Mouse (Mus musculus): ENCODE data around the gene Fam19a1. TPM values are rescaled to one million over a fixed set of nuclear protein-coding genes. Genes with fewer than 3 reads are reported as not detected.

Gene Fam19a1
- polyA plus RNA-seq, 2 experiments: not detected

GRCm38 (mm10) chr6:96456266-96456665, 343.3 kb downstream of the Fam19a1 start:
- DNase-seq (ENCODE audit: low read depth in 3 of 3, low spot score in 3 of 3) (no peak), ATAC-seq (ENCODE audit: insufficient read depth) (no peak)
- 28% methylated on average over 1 of the region's 1 CpGs for WGBS (ENCODE audit: insufficient replicate concordance)
- TF ChIP-seq CTCF (IDR thresholded peaks at IDR 0.05; ENCODE audit: low read depth): no peak
- TF ChIP-seq EP300 (IDR thresholded peaks at IDR 0.05; ENCODE audit: low read depth): no peak
- no peak overlapping the region for H3K27ac ChIP-seq
- no peaks in the 10 kb centered on the region for H3K36me3 ChIP-seq (replicated peaks; ENCODE audit: control insufficient read depth, insufficient read depth, low read depth)
- H3K27me3 ChIP-seq (ENCODE audit: control insufficient read depth, insufficient read depth, low read length): no peaks in the 10 kb centered on the region
- H3K9me3 ChIP-seq (ENCODE audit: control insufficient read depth, low read length): no peaks in the 10 kb centered on the region
- H3K4me3 ChIP-seq (ENCODE audit: insufficient read depth in 1 of 2, low read depth in 2 of 2, low read length in 2 of 2): no peak overlapping the region
- H3K4me1 ChIP-seq (replicated peaks; ENCODE audit: control insufficient read depth in 2 of 2, insufficient read depth in 2 of 2, low read length in 1 of 2): no peaks in the 10 kb centered on the region
- no peak overlapping the region for H3K9ac ChIP-seq (replicated peaks)
- H3K4me2 ChIP-seq (ENCODE audit: low read depth): no peak overlapping the region

GRCm38 (mm10) chr6:96457590-96458259, 344.8 kb downstream of the Fam19a1 start:
- ATAC-seq (ENCODE audit: insufficient read depth): no peak
- Histone ChIP-seq H3K27me3 (ENCODE audit: control insufficient read depth, insufficient read depth, low read length) (no peaks in the 10 kb centered on the region), H3K9me3 (ENCODE audit: control insufficient read depth, low read length) (no peaks in the 10 kb centered on the region), H3K9ac (replicated peaks) (no peak overlapping the region), H3K4me1 (replicated peaks; ENCODE audit: control insufficient read depth in 2 of 2, insufficient read depth in 2 of 2, low read length in 1 of 2) (no peaks in the 10 kb centered on the region), H3K36me3 (replicated peaks; ENCODE audit: control insufficient read depth, insufficient read depth, low read depth) (no peaks in the 10 kb centered on the region), H3K27ac (no peak overlapping the region), H3K4me3 (ENCODE audit: insufficient read depth in 1 of 2, low read depth in 2 of 2, low read length in 2 of 2) (no peak overlapping the region), H3K4me2 (ENCODE audit: low read depth) (no peak overlapping the region)
- DNase-seq (ENCODE audit: low read depth in 3 of 3, low spot score in 3 of 3): no peak
- TF ChIP-seq EP300 (IDR thresholded peaks at IDR 0.05; ENCODE audit: low read depth) (no peak), CTCF (IDR thresholded peaks at IDR 0.05; ENCODE audit: low read depth) (no peak)
- whole genome bisulfite sequencing (ENCODE audit: insufficient replicate concordance): 51% methylated on average over 6 of the region's 6 CpGs

GRCm38 (mm10) chr6:96459041-96459440, 346.1 kb downstream of the Fam19a1 start:
- no peak overlapping the region for H3K27ac ChIP-seq
- ATAC-seq (ENCODE audit: insufficient read depth) (no peak), DNase-seq (ENCODE audit: low read depth in 3 of 3, low spot score in 3 of 3) (no peak)
- no peak overlapping the region for H3K9ac ChIP-seq (replicated peaks)
- H3K4me3 ChIP-seq (ENCODE audit: insufficient read depth in 1 of 2, low read depth in 2 of 2, low read length in 2 of 2): no peak overlapping the region
- TF ChIP-seq CTCF (IDR thresholded peaks at IDR 0.05; ENCODE audit: low read depth): no peak
- TF ChIP-seq EP300 (IDR thresholded peaks at IDR 0.05; ENCODE audit: low read depth): no peak
- no peaks in the 10 kb centered on the region for H3K4me1 ChIP-seq (replicated peaks; ENCODE audit: control insufficient read depth in 2 of 2, insufficient read depth in 2 of 2, low read length in 1 of 2)
- no peaks in the 10 kb centered on the region for H3K27me3 ChIP-seq (ENCODE audit: control insufficient read depth, insufficient read depth, low read length)
- H3K9me3 ChIP-seq (ENCODE audit: control insufficient read depth, low read length): no peaks in the 10 kb centered on the region
- WGBS (ENCODE audit: insufficient replicate concordance): 60% methylated on average over 4 of the region's 4 CpGs
- no peak overlapping the region for H3K4me2 ChIP-seq (ENCODE audit: low read depth)
- no peaks in the 10 kb centered on the region for H3K36me3 ChIP-seq (replicated peaks; ENCODE audit: control insufficient read depth, insufficient read depth, low read depth)

- H3K9ac ChIP-seq (replicated peaks): no peak overlapping the region
- H3K27me3 ChIP-seq (ENCODE audit: control insufficient read depth, insufficient read depth, low read length): no peaks in the 10 kb centered on the region
- H3K4me3 ChIP-seq (ENCODE audit: insufficient read depth in 1 of 2, low read depth in 2 of 2, low read length in 2 of 2): no peak overlapping the region
- ATAC-seq (ENCODE audit: insufficient read depth): no peak
- 67% methylated on average over 5 of the region's 5 CpGs for WGBS (ENCODE audit: insufficient replicate concordance)
- H3K36me3 ChIP-seq (replicated peaks; ENCODE audit: control insufficient read depth, insufficient read depth, low read depth): no peaks in the 10 kb centered on the region
- no peaks in the 10 kb centered on the region for H3K9me3 ChIP-seq (ENCODE audit: control insufficient read depth, low read length)
- no peak overlapping the region for H3K4me2 ChIP-seq (ENCODE audit: low read depth)
- TF ChIP-seq EP300 (IDR thresholded peaks at IDR 0.05; ENCODE audit: low read depth) (no peak), CTCF (IDR thresholded peaks at IDR 0.05; ENCODE audit: low read depth) (no peak)
- no peaks in the 10 kb centered on the region for H3K4me1 ChIP-seq (replicated peaks; ENCODE audit: control insufficient read depth in 2 of 2, insufficient read depth in 2 of 2, low read length in 1 of 2)
- DNase-seq (ENCODE audit: low read depth in 3 of 3, low spot score in 3 of 3): no peak
- H3K27ac ChIP-seq: no peak overlapping the region
These were observed 386.5 kb downstream of the Fam19a1 start for GRCm38 (mm10) chr6:96499464-96499863.

GRCm38 (mm10) chr6:96541600-96541999, 428.6 kb downstream of the Fam19a1 start:
- ATAC-seq (ENCODE audit: insufficient read depth) (no peak), DNase-seq (ENCODE audit: low read depth in 3 of 3, low spot score in 3 of 3) (no peak)
- Histone ChIP-seq H3K36me3 (replicated peaks; ENCODE audit: control insufficient read depth, insufficient read depth, low read depth) (no peaks in the 10 kb centered on the region), H3K4me1 (replicated peaks; ENCODE audit: control insufficient read depth in 2 of 2, insufficient read depth in 2 of 2, low read length in 1 of 2) (no peaks in the 10 kb centered on the region), H3K27ac (no peak overlapping the region), H3K9ac (replicated peaks) (no peak overlapping the region), H3K4me2 (ENCODE audit: low read depth) (no peak overlapping the region), H3K4me3 (ENCODE audit: insufficient read depth in 1 of 2, low read depth in 2 of 2, low read length in 2 of 2) (no peak overlapping the region), H3K27me3 (ENCODE audit: control insufficient read depth, insufficient read depth, low read length) (no peaks in the 10 kb centered on the region), H3K9me3 (ENCODE audit: control insufficient read depth, low read length) (no peaks in the 10 kb centered on the region)
- 49% methylated on average over 2 of the region's 2 CpGs for WGBS (ENCODE audit: insufficient replicate concordance)
- TF ChIP-seq CTCF (IDR thresholded peaks at IDR 0.05; ENCODE audit: low read depth) (no peak), EP300 (IDR thresholded peaks at IDR 0.05; ENCODE audit: low read depth) (no peak)
